Mouse (Mus musculus): ENCODE results near the gene Swi5.

Gene Swi5

DNA sequence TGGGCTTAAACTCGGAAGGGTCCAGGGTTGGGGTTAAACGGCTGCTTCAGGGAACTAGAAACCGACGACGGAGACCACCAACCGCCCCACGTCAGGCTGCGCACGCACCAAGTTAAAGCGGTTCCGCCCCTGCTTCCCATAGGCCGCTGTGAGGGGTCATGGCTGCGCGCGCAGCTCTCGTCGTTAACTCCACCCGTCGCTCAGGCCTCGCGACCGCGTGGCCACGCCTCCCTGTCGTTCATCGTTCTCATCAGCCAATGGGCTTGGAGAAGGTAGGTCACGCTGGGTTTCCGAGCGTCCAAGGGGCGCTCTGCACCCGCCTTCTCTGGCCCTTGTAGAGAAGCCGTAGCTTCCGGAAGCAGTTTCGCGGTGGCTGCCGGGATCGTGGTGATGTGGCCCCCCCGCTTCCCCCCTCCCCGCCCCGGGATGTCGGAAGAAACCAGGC, at the start of gene Swi5:
TSS of gene Swi5 (minus strand) at position 153 of the 445 bp plus-strand sequence.
- peak; percentile 100 for DNase-seq (ENCODE audit: low spot score)

DNA sequence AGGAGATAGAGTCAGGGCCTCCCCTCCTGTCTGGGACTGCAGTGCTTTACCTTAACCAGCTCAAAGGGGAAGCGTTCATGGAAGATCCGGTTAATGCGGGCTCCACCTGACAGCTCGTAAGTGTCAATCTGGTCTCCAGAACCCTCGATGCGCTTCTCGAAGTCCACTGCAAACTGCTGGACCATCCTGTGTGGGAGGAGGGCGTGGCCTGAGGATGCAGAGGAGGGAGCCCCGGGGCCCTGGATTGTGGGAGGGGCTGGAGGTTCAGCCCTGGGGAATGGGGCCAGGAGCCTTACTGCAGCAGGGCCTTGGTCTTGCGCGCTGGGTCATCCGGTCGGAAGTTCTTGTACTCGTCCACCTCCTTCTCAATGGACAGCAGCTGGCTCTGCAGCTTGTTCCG, 48.0 kb upstream of the Swi5 start:
- DNase-seq (ENCODE audit: low spot score) = no peak

DNA sequence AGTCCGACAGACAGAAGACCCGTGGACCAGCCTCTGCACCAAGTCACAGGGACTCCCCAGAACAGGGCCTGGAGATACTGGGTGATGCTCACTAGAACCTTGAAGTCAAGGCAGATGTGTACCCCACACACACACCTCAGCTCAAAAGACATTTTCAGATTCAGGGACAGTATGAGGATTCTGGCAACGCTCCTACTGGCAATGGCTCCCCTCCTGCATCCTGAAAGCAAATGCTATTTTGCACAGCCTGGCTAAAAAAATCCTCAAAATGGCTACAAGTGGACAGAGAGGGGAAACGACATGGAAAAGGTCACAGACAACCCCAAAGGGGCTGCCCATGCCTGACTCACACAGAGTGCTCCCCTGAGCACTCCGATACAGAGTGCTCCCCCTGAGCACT, 44.3 kb upstream of the Swi5 start:
- DNase-seq (ENCODE audit: low spot score) = no peak

DNA sequence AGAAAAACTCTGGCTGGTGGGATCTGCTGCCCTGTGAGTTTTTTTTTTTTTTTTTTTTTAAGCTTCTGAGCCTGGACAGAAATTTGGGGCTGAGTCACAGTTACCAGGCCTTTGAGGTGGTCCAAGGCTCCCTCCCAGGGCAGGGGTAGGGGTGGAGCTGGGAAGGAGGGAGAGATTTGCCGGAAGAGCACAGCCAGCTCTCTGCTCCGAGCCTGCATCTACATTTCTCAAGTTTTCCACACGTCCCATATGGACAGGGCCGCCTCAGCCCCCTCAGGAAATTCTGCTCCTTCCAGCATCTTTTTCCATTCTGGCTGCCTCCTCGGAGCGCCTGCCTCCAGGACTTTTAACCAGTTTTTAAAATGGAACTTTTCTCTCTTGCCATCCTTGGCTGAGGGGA, 41.7 kb upstream of the Swi5 start:
- DNase-seq (ENCODE audit: low spot score) = no peak

- no peak for DNase-seq (ENCODE audit: low spot score)
Observed at GRCm38 (mm10) chr2:32328911-32329460, 41.1 kb upstream of the Swi5 start.

GRCm38 (mm10) chr2:32327200-32327599, 39.3 kb upstream of the Swi5 start:
- DNase-seq (ENCODE audit: low spot score) = no peak

DNA sequence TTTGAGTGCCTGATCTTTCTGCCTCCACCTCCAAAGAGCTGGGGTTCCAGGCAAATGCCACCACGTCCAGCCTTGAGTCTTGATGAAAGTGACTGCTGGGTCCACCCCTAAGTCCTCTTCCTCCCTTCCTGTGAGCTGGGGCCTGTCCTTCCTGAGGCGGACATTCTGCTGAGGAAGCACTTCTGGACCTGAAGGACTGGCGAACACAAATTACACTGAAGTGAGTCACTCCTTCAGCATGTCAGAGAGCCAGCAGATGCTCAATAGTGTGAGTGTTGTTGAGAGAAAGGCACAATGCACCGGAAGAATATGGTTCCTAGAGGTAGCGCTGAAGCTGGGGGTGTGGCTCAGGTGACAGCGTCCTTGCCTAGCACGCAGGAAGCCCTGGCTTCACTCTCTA, 37.5 kb upstream of the Swi5 start:
- DNase-seq (ENCODE audit: low spot score) = no peak

- DNase-seq (ENCODE audit: low spot score) = no peak
Observed at GRCm38 (mm10) chr2:32324322-32324721, 36.4 kb upstream of the Swi5 start.

GRCm38 (mm10) chr2:32322754-32323741, 35.2 kb upstream of the Swi5 start:
- no peak for DNase-seq (ENCODE audit: low spot score)

- no peak for DNase-seq (ENCODE audit: low spot score)
Observed at GRCm38 (mm10) chr2:32321591-32322298, 33.9 kb upstream of the Swi5 start.

DNA sequence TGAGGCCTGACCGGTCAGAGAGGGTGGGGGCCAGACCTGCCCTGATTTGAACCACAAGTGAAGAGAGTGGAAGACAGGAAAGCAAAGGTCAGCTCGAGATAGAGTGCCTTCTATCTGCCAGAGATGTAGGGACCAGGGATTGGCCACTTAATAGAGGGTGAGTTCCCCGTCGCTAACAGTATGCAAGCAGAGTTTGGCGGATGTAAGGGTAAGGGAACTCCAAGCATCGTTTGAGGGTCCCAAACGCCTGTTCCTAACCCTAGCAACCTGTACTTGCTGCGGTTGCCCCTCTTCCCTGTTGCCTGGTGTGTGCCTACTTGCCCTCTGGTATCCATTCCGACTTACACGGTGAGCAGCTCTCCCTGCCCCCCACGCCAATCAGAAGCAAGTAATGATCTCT, 32.8 kb upstream of the Swi5 start:
- DNase-seq (ENCODE audit: low spot score) = no peak

- DNase-seq (ENCODE audit: low spot score) = no peak
Observed at GRCm38 (mm10) chr2:32319586-32320580, 32.0 kb upstream of the Swi5 start.

DNA sequence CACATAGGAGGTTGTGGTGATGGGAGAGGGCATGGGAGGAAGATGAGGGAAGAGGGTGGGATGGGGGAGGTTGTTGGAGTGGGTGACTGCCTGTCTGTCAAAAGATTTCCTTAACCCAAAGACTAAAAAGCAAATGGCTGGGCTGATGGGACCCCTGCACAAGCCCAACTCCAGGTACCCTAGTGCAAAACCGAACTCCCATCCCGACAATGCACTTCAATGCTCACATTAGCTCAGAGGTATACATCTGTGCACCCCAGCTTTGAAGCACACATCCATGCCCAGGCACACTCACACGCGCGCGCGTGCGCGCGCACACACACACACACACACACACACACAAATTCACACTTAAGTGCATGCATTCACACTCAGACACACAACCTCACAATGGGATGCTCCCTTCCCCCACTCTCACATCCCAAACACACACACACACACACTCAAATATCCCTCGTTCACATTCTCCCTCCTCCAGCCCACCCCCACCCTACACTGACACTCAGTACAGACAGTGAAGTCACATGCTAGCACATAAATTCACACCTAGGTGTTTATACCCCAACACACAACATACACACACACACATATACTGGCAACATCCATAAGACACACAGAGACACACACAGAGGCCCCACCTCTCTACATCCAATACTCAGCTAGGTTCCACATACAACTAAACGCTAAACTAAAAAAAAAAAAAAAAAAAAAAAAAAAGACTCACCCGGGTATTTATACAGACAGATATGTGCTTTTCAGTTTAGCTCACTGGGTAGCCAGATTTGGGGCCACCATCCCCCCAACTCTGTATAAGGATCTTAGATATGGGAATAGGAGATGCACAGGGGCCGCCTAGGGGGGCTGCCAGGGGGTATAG, 31.1 kb upstream of the Swi5 start:
- DNase-seq (ENCODE audit: low spot score) = no peak

DNA sequence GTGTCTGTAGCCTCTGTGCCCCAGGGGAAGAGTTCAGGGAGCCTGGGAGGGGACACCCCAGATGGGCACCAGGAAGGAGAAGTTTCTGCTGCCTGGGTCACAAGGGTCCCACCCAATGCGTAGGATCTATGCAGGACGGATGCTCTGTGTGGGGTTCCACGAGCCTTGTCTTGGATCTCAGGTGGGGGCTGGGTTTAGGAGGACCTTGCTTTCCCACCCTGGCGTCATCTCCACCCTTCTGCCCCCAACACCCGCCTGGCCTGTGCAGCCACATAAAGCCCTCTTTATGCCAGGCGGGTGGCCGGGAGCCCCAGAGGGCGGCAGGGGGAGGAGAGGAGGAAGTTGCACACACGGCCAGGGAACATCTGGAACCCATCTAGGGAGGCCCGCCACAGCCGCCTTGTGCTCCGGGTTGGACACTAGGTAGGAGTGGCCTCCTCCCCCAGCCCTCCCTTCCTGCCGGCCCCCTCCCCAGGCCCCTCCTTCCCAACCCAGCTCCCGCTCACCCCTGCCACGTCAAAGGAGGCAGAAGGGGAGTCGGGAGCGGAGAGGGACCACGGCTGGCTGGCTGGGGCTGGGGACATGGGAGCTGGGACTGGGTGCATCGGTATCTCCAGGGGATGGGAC, 30.0 kb upstream of the Swi5 start:
- DNase-seq (ENCODE audit: low spot score) = peak; percentile 51

DNA sequence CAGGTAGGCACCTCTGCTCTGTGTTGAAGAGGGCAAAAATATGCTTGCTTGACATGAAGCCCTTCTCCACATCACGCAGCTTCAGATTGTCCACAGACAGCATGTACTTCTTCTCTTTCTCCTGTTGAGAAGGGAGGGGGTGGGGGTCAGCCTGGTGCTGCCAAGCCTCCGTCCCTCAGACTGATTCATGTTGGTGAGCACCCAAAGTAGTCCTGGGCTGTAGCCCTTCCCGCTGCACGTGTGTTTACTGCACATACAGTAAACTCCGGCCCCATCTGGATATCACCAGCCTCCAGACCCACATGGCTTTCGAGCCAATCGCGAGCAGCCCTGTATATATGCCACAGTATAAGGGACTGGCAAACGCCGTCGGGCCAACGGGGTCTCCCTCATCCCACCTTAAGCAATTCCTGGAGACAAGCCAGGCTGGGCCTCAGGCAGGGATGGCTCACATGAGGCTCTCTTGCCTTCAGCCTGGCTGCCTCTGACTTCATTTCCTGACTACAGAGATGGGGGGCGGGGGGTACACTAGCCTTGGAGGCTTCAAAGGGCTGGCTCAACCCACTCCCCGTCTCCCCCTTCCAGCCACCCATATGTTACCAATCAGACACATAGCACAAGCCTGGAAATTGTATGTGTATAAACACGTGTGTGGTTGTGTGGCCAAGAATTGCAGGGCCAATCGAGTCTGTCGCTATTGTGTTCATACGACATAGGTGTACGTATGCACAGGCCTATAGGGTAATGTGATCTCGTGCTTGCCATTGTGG, 29.2 kb upstream of the Swi5 start:
- DNase-seq (ENCODE audit: low spot score) = no peak

DNA sequence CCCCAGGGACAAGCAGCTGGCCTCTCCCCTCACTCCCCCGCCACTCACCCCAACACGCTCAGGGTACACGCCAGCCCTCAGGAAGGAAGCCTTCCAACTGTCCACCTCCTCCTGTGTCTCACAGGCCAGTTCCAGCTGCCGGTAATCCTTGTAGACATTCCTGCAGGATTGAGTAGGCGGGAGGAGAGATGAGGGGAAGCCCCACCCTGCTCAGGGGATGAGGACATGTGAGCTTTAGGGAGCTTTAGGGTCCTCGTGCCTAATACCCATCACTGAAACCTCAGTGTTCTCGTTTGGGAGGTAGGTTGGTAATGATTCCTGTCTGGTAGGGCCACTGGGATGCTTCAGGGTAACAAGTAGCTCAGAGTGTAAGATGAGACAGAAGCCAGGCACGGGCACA, 27.9 kb upstream of the Swi5 start:
- DNase-seq (ENCODE audit: low spot score) = no peak

DNA sequence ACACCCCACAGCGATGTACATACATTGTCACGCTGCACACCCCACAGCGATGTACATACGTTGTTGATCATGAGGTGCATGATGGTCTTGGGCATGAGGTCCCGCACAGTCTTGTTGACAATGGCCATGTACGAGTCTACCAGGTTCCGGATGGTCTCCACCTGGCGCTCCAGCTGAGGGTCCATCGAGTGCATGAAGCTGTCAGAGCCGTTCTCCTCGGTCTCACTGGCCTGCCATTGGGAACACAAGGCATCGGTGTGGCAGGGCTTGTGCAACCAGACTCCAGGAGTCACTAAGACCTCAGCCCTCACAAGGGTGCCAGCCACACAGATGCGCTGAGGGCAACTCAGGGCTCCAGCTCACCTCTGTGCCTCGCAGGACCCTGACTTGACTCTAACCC, 27.0 kb upstream of the Swi5 start:
- DNase-seq (ENCODE audit: low spot score) = no peak

- peak; percentile 95 for DNase-seq (ENCODE audit: low spot score)
Observed at GRCm38 (mm10) chr2:32312318-32312964, 24.6 kb upstream of the Swi5 start.

Measured in retina, embryonic 14.5 days (tissue).